Mouse (Mus musculus): ENCODE results near the gene Hist1h3f.

DNA sequence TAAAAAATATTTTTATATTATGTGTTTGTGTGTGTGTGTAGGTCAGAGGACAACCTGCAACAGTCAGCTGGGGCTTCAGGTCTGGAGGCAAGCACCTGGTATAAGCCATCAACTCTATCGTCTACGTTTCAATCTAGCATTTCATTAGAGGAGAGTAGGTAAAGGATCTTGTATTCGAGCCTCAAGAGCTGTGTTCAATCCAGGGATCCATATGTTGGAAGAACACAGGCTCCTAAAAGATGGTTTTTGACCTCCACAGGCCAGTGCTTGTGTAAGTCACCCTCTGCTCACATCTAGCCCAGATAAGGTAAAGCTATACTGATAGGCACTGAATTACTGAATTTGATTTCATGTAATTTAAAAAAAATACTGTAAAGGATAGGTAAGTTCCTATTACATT lies 13.1 kb downstream of the Hist1h3f start:
- no peak for TF ChIP-seq CTCF (IDR thresholded peaks at IDR 0.05; ENCODE audit: low read depth, low read length)
- TF ChIP-seq POLR2A (IDR thresholded peaks at IDR 0.05; ENCODE audit: extremely low read depth, insufficient read depth, low read length): no peak

Measured in liver, adult 2 months (tissue).